Mouse (Mus musculus) lung, postnatal 0 days (tissue): ENCODE results near the gene Oprm1.

Experiments
- CTCF ChIP-seq: IDR thresholded peaks from 2 replicates; pipeline ENCODE4 v1.5.1; 2016; ENCODE audit warnings: antibody characterized with exemption, mild to moderate bottlenecking
- EP300 ChIP-seq: IDR thresholded peaks from 2 replicates; pipeline ENCODE4 v1.6.1; 2016; ENCODE audit warnings: antibody characterized with exemption, mild to moderate bottlenecking, control low read depth

- peak; percentile 40 for TF ChIP-seq CTCF
- TF ChIP-seq EP300 = no peak
Observed at GRCm38 (mm10) chr10:7068608-7069007, 310.3 kb downstream of the Oprm1 start.
